Mouse (Mus musculus) hindbrain, embryonic 13.5 days (tissue): ENCODE data around the gene Qdpr. TPM values are rescaled to one million over a fixed set of nuclear protein-coding genes. Genes with fewer than 3 reads are reported as not detected.
A peak's percentile ranks its signal among the peaks of the same experiment; 100 is the strongest.

Experiments
- ATAC-seq: fragments of 200-750 bp; cut with Nextera tagmentation; 2 replicates; pipeline ENCODE4 v1.8.0; 2017; ENCODE audit warnings: moderate TSS enrichment; ENCODE audit not compliant: low FRiP score
- H3K27ac ChIP-seq: fragments of 300-500 bp; sonication (generic); 2 replicates; pipeline ENCODE4 v1.5.1; 2015; ENCODE audit warnings: inconsistent platforms, mild to moderate bottlenecking, moderate library complexity
- H3K27me3 ChIP-seq: fragments of 300-500 bp; sonication (generic); 2 replicates; pipeline ENCODE4 v1.6.1; 2015; ENCODE audit warnings: mild to moderate bottlenecking, inconsistent platforms
- H3K36me3 ChIP-seq: fragments of 300-500 bp; sonication (generic); 2 replicates; pipeline ENCODE4 v1.6.1; 2015; ENCODE audit warnings: mild to moderate bottlenecking, inconsistent platforms
- H3K4me1 ChIP-seq: fragments of 300-500 bp; sonication (generic); replicated peaks from 2 replicates; pipeline ENCODE4 v1.6.1; 2015; ENCODE audit warnings: inconsistent platforms
- H3K4me2 ChIP-seq: fragments of 300-500 bp; sonication (generic); 2 replicates; pipeline ENCODE4 v1.6.1; 2015; ENCODE audit warnings: inconsistent platforms, mild to moderate bottlenecking, moderate library complexity
- H3K4me3 ChIP-seq: fragments of 300-500 bp; sonication (generic); 2 replicates; pipeline ENCODE4 v1.5.1; 2015; ENCODE audit warnings: mild to moderate bottlenecking, inconsistent platforms
- H3K9ac ChIP-seq: fragments of 300-500 bp; sonication (generic); 2 replicates; pipeline ENCODE4 v1.6.1; 2015; ENCODE audit warnings: mild to moderate bottlenecking, inconsistent platforms
- H3K9me3 ChIP-seq: fragments of 300-500 bp; sonication (generic); 2 replicates; pipeline ENCODE4 v1.6.1; 2016; ENCODE audit warnings: inconsistent platforms
- WGBS: fragments of 180-500 bp; shearing (Covaris S2); methylation state at CpG from one replicate; pipeline ENCODE4 v1.1.7; 2015; 5-methylcytosine and 5-hydroxymethylcytosine counted together
- polyA plus RNA-seq: library from polyadenylated mRNA; unstranded; fragments of >200 nt; fragmentation: Nextera tagmentation; extraction: Ambion mirVana; gene quantifications from 2 replicates; pipeline ENCODE4 v1.2.1, GENCODE M21; 2015

Qdpr gene
- 113 and 116 TPM in 2 replicates for polyA plus RNA-seq

DNA sequence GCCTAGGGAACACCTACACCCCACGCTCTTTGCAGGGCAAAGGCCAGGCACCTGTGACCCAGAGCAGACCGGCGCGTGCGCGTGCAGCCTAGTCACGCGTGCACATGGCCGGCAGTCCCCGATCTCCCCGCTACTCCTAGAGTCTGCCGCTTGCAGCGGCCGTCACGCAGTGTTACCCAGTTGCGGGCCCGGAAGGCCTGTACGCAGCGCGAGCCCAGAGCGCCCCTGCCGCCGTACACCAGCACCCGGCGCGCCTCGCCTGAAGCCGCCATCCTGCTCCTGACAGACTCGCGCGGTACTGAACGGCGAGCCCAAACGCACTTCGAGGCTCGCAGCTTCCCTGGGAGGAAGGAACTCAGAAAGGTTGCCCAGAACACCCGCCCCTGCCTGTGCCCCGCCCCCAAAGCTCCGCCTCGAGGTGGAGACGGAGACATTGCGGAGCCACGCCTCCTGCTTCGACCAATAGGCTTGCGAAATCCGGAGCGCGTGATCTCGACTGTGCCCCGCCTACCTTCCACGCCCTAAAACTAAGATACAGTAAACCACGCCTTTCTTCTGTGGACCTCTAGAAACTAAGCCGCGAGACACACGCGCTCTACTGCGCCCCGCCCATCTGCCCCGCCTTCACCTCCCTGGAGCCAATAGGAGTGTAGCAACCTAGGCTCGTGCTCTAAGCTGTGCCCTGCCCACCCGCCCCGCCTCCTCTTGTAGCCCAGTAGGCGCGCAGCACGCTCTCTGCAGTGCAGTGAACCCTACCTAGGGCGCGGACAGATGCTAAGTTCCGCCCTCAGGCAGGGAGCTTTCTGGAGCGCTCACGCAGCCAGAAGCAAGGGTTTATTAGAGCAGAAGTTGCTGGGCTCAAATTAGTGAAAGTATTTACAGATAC is at the start of gene Qdpr:
Gene Qdpr (minus strand): TSS at position 406 of the 886 bp plus-strand sequence.
- no peaks in the 10 kb centered on the region for H3K9me3 ChIP-seq
- H3K27ac ChIP-seq, result peak within 1 kb of the TSS; percentile 79
- peak within 1 kb of the TSS; percentile 98 for H3K4me2 ChIP-seq
- 0 out of 2 replicates have a peak, but pooled peaks cover 7% of the 10 kb centered on the region for H3K36me3 ChIP-seq
- peak within 1 kb of the TSS; percentile 68 for H3K4me3 ChIP-seq
- H3K4me1 ChIP-seq, result peaks cover 19% of the 10 kb centered on the region
- peak; percentile 99 for ATAC-seq
- WGBS, result under 1% methylated on average over 70 of the region's 70 CpGs
- H3K27me3 ChIP-seq, result no peaks in the 10 kb centered on the region
- peak within 1 kb of the TSS; percentile 84 for H3K9ac ChIP-seq

- no peaks in the 10 kb centered on the region for H3K27me3 ChIP-seq
- no peaks in the 10 kb centered on the region for H3K9me3 ChIP-seq
- H3K4me1 ChIP-seq, result peaks cover 14% of the 10 kb centered on the region
- no peak overlapping the region for H3K4me3 ChIP-seq
- no peak overlapping the region for H3K27ac ChIP-seq
- no peak overlapping the region for H3K9ac ChIP-seq
- ATAC-seq, result no peak
- H3K36me3 ChIP-seq, result peaks cover 38% of the 10 kb centered on the region
- no peak overlapping the region for H3K4me2 ChIP-seq
- 94% methylated on average over 5 of the region's 5 CpGs for WGBS
Observed at GRCm38 (mm10) chr5:45497564-45497963, 47.5 kb upstream of the Qdpr start.

DNA sequence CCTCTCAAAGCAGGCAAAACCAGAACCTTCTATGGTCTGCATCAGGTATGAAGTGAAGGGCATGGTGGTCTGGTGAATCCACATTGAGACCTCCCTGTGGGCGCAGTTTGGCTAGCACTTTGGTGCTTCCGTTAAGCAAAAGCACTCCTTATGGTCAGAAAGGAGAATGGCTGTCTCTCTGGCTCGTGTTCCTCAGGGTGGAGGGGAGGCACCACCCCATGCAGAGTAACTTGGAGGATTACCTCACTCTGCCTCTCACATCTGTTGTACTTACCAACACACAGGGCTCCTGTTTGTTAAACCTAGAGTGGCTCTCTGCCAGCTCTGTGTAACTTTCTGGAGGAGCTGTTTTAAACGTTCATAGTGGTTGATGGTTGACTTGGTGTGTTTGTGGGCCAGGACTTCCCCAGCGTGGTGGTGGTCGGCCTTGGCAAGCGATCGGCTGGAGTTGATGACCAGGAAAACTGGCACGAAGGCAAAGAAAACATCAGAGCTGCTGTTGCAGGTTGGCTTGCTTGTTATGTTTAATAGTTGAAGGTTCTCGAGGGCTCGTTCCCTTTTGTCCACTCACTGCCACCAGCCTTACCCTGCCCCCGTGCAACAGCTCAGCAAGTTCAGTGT is 47.0 kb upstream of the Qdpr start:
- ATAC-seq, result no peak
- H3K36me3 ChIP-seq, result peaks cover 36% of the 10 kb centered on the region
- 93% methylated on average over 12 of the region's 12 CpGs for WGBS
- H3K4me3 ChIP-seq, result no peak overlapping the region
- H3K9me3 ChIP-seq, result no peaks in the 10 kb centered on the region
- H3K27me3 ChIP-seq, result no peaks in the 10 kb centered on the region
- peaks cover 16% of the 10 kb centered on the region for H3K4me1 ChIP-seq
- no peak overlapping the region for H3K27ac ChIP-seq
- H3K4me2 ChIP-seq, result no peak overlapping the region
- no peak overlapping the region for H3K9ac ChIP-seq

DNA sequence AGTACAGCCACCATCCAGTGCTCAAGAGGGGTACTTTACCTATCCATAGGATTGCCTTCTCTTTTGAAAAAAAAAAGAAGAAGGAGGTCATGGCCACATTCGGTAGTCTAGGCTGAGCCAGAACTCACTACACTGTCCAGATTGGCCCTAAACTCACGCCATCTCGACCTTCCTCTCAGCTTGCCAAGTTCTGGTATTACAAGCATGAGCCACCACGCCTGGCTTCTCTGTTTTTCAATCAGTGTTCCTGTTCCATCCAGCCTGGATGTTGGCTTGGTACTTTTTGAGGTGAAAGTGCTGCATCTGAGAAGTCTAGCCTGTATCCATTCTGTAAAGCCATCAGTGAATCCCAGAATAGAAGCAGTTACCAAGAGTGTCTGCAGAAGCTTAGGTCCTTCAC is 46.4 kb upstream of the Qdpr start:
- Histone ChIP-seq H3K4me2 (no peak overlapping the region), H3K9me3 (no peaks in the 10 kb centered on the region), H3K36me3 (peaks cover 31% of the 10 kb centered on the region), H3K27me3 (0 out of 2 replicates have a peak, but pooled peaks cover under 1% of the 10 kb centered on the region), H3K9ac (no peak overlapping the region), H3K4me3 (no peak overlapping the region), H3K4me1 (peaks cover 16% of the 10 kb centered on the region), H3K27ac (no peak overlapping the region)
- ATAC-seq, result no peak
- WGBS, result 92% methylated on average over 4 of the region's 4 CpGs

- Histone ChIP-seq H3K4me1 (peaks cover 16% of the 10 kb centered on the region), H3K9me3 (no peaks in the 10 kb centered on the region), H3K4me3 (no peak overlapping the region), H3K27me3 (0 out of 2 replicates have a peak, but pooled peaks cover 4% of the 10 kb centered on the region), H3K36me3 (peaks cover 27% of the 10 kb centered on the region), H3K9ac (no peak overlapping the region), H3K4me2 (no peak overlapping the region), H3K27ac (no peak overlapping the region)
- no peak for ATAC-seq
Observed at GRCm38 (mm10) chr5:45496042-45496441, 46.0 kb upstream of the Qdpr start.

- ATAC-seq, result no peak
- Histone ChIP-seq H3K9me3 (no peaks in the 10 kb centered on the region), H3K4me1 (peaks cover 16% of the 10 kb centered on the region), H3K9ac (no peak overlapping the region), H3K36me3 (peaks cover 23% of the 10 kb centered on the region), H3K4me3 (no peak overlapping the region), H3K27ac (no peak overlapping the region), H3K27me3 (0 out of 2 replicates have a peak, but pooled peaks cover 4% of the 10 kb centered on the region), H3K4me2 (no peak overlapping the region)
- WGBS, result 90% methylated on average over 3 of the region's 3 CpGs
Observed at GRCm38 (mm10) chr5:45495429-45495975, 45.5 kb upstream of the Qdpr start.

- 0 out of 2 replicates have a peak, but pooled peaks have one; percentile 1 for ATAC-seq
- Histone ChIP-seq H3K9me3 (no peaks in the 10 kb centered on the region), H3K27me3 (0 out of 2 replicates have a peak, but pooled peaks cover 4% of the 10 kb centered on the region), H3K9ac (peak overlapping the region; percentile 78), H3K4me3 (peak overlapping the region; percentile 70), H3K4me1 (peaks cover 16% of the 10 kb centered on the region), H3K4me2 (peak overlapping the region; percentile 77), H3K36me3 (peaks cover 15% of the 10 kb centered on the region), H3K27ac (no peak overlapping the region)
- WGBS, result 67% methylated on average over 9 of the region's 9 CpGs
Observed at GRCm38 (mm10) chr5:45494093-45494755, 44.2 kb upstream of the Qdpr start.

DNA sequence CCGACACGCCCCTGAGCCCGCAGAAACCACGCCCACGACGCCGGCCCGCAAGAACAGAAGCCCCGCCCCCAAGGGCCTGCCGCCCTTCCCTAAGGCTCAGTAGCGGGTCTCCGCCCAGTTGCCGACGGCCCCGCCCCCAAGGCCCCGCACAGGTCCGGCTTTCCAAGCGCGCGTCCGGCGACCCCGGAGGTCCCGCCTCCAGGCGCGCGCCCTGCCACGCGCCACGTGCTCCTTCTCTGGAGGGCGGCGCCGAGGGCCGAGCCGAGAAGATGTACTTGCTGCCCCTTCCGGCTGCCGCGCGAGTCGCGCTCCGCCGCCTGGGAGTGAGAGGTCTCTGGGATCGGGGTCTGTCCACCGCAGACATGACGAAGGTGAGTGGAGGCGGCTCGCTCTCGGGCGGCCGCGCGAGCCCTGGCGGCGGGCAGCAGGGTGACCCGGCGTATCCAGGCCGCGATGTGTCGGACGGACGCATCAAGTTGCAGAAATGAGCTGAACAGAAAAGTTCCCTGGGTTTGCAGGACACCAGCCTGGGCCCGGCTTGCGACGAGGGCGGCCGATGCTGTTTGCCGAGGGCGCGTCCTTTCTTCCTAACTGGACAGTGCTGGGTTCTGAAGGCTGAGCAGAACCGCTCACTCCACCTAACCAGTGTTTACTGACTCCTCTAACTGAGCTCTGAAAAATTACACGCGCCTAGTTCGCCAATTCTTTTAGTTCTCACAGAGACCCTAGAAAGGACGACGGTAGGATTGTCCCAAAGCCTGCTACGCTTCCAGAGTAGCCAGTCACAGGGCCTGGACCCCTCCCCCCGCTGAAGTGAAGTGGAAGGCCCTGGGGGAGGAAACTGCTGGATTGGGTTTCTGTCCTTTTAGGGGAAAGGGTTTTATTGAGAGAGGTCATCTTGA is 43.4 kb upstream of the Qdpr start, which contains the start of gene Lap3:
Gene Lap3 (plus strand): TSS at position 184 of the 902 bp plus-strand sequence.
- Histone ChIP-seq H3K27ac (peak within 1 kb of the TSS; percentile 58; the same call in 1 of the 2 replicates), H3K4me1 (peaks cover 16% of the 10 kb centered on the region), H3K4me3 (peak within 1 kb of the TSS; percentile 70), H3K4me2 (peak within 1 kb of the TSS; percentile 77), H3K9ac (peak within 1 kb of the TSS; percentile 78), H3K9me3 (no peaks in the 10 kb centered on the region), H3K27me3 (0 out of 2 replicates have a peak, but pooled peaks cover 4% of the 10 kb centered on the region), H3K36me3 (peaks cover 13% of the 10 kb centered on the region)
- peak; percentile 96 for ATAC-seq
- under 1% methylated on average over 78 of the region's 78 CpGs for WGBS

- Histone ChIP-seq H3K9me3 (no peaks in the 10 kb centered on the region), H3K9ac (no peak overlapping the region), H3K36me3 (no peaks in the 10 kb centered on the region), H3K4me2 (no peak overlapping the region), H3K27ac (no peak overlapping the region), H3K4me1 (peaks cover 16% of the 10 kb centered on the region), H3K27me3 (0 out of 2 replicates have a peak, but pooled peaks cover 4% of the 10 kb centered on the region), H3K4me3 (no peak overlapping the region)
- WGBS, result 77% methylated on average over 4 of the region's 4 CpGs
- no peak for ATAC-seq
Observed at GRCm38 (mm10) chr5:45491776-45492175, 41.7 kb upstream of the Qdpr start.

DNA sequence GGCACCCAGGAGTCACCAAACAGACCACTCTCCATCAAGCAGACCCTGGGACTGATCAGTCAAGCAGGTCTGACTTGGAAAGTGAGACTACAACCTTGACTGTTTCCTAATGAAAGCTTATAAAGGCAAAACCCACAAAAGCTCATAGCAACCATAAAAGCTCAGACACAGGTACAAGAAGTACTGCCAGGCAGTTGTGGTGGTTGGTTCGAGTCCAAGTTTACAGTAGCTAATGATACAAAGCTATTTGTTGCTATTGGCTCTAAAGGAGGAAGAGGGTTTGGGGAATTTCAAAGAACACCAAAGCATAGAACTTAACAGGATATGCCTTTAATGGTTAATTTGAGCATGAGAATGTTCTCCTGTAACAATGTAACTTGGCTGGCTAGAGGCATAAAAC is 33.6 kb upstream of the Qdpr start:
- H3K4me1 ChIP-seq, result no peaks in the 10 kb centered on the region
- H3K36me3 ChIP-seq, result no peaks in the 10 kb centered on the region
- ATAC-seq, result no peak
- no peak overlapping the region for H3K4me3 ChIP-seq
- H3K9ac ChIP-seq, result no peak overlapping the region
- WGBS, result 78% methylated on average over 1 of the region's 1 CpGs
- H3K4me2 ChIP-seq, result no peak overlapping the region
- no peaks in the 10 kb centered on the region for H3K9me3 ChIP-seq
- no peak overlapping the region for H3K27ac ChIP-seq
- no peaks in the 10 kb centered on the region for H3K27me3 ChIP-seq

DNA sequence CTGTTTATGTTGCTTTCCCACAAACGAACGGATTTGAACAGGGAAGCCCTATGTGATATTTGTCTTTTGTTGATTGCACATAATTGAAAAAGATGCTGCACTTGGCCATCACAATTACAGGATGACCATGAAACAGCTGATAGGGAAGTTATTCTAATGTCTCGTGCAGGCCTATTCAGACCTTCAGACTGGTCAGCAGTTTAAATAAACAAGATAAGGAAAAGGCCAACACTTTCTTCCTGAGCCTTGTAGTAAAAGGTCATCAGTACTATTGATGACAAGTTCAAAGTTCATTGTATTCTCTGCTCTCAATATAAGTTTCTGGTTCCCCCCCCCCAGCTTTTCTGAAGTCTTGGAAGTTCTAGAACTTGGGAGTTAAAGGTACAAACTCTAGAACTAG is 32.6 kb upstream of the Qdpr start:
- ATAC-seq, result no peak
- Histone ChIP-seq H3K4me3 (no peak overlapping the region), H3K27ac (no peak overlapping the region), H3K27me3 (0 out of 2 replicates have a peak, but pooled peaks cover 3% of the 10 kb centered on the region), H3K36me3 (no peaks in the 10 kb centered on the region), H3K9ac (no peak overlapping the region), H3K9me3 (no peaks in the 10 kb centered on the region), H3K4me1 (no peaks in the 10 kb centered on the region), H3K4me2 (no peak overlapping the region)
- WGBS, result 85% methylated on average over 3 of the region's 3 CpGs
